Mouse (Mus musculus): ENCODE measurements around the gene Farp1. TPM values are rescaled to one million over a fixed set of nuclear protein-coding genes. Genes with fewer than 3 reads are reported as not detected.

Farp1 gene
- polyA plus RNA-seq, 1 experiment from 2014 or later, result 36.8 TPM

- Histone ChIP-seq H3K9ac (no peak overlapping the region), H3K27ac (ENCODE audit: low read depth) (peak overlapping the region; percentile 38; the same call in 1 of the 2 replicates), H3K27me3 (ENCODE audit: insufficient read depth, low read length) (no peaks in the 10 kb centered on the region), H3K36me3 (ENCODE audit: insufficient read depth) (peaks cover 53% of the 10 kb centered on the region), H3K4me1 (ENCODE audit: insufficient read depth) (no peaks in the 10 kb centered on the region), H3K4me2 (no peak overlapping the region), H3K4me3 (ENCODE audit: low read depth, low read length) (no peak overlapping the region), H3K9me3 (ENCODE audit: low read depth, low read length) (no peaks in the 10 kb centered on the region)
- 33% methylated on average over 4 of the region's 4 CpGs for WGBS
- no peak for TF ChIP-seq CTCF (IDR thresholded peaks at IDR 0.05; ENCODE audit: low read depth)
- DNase-seq (no peak), ATAC-seq (ENCODE audit: insufficient read depth) (no peak)
Observed at GRCm38 (mm10) chr14:121262606-121263005, 227.6 kb downstream of the Farp1 start.

- H3K9ac ChIP-seq, result no peak overlapping the region
- no peaks in the 10 kb centered on the region for H3K9me3 ChIP-seq (ENCODE audit: low read depth, low read length)
- H3K4me2 ChIP-seq, result no peak overlapping the region
- H3K27ac ChIP-seq (ENCODE audit: low read depth), result no peak overlapping the region
- WGBS, result 70% methylated on average over 2 of the region's 2 CpGs
- ATAC-seq (ENCODE audit: insufficient read depth), result no peak
- H3K36me3 ChIP-seq (ENCODE audit: insufficient read depth), result peaks cover 51% of the 10 kb centered on the region
- no peak overlapping the region for H3K4me3 ChIP-seq (ENCODE audit: low read depth, low read length)
- no peaks in the 10 kb centered on the region for H3K27me3 ChIP-seq (ENCODE audit: insufficient read depth, low read length)
- no peak for DNase-seq
- H3K4me1 ChIP-seq (ENCODE audit: insufficient read depth), result no peaks in the 10 kb centered on the region
- no peak for TF ChIP-seq CTCF (IDR thresholded peaks at IDR 0.05; ENCODE audit: low read depth)
Observed at GRCm38 (mm10) chr14:121263912-121264311, 228.9 kb downstream of the Farp1 start.

DNA sequence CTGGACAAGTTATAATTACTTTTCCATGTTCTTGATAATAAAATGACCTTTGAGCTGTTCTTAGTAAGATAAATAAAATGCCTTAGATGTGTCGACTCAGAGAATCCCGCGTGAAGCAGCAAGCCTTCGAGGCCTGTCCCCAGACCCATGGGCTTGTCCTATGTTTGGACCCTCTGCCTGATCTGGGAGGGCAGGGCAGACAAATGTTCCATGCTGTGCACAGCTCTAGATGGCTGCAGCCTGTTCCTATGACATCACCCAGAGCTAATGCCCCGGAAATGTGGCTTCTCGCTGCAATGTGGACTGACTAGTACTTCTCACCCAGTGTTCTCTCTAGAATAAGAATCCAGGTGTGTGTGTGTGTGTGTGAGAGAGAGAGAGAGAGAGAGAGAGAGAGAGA is 229.5 kb downstream of the Farp1 start:
- peaks cover 56% of the 10 kb centered on the region for H3K36me3 ChIP-seq (ENCODE audit: insufficient read depth)
- TF ChIP-seq CTCF (IDR thresholded peaks at IDR 0.05; ENCODE audit: low read depth), result no peak
- no peaks in the 10 kb centered on the region for H3K9me3 ChIP-seq (ENCODE audit: low read depth, low read length)
- H3K4me1 ChIP-seq (ENCODE audit: insufficient read depth), result no peaks in the 10 kb centered on the region
- no peak overlapping the region for H3K4me3 ChIP-seq (ENCODE audit: low read depth, low read length)
- no peak overlapping the region for H3K4me2 ChIP-seq
- DNase-seq (no peak), ATAC-seq (ENCODE audit: insufficient read depth) (no peak)
- H3K27ac ChIP-seq (ENCODE audit: low read depth), result no peak overlapping the region
- WGBS, result 48% methylated on average over 6 of the region's 6 CpGs
- no peak overlapping the region for H3K9ac ChIP-seq
- no peaks in the 10 kb centered on the region for H3K27me3 ChIP-seq (ENCODE audit: insufficient read depth, low read length)

- Histone ChIP-seq H3K4me2 (no peak overlapping the region), H3K9me3 (ENCODE audit: low read depth, low read length) (no peaks in the 10 kb centered on the region), H3K27me3 (ENCODE audit: insufficient read depth, low read length) (no peaks in the 10 kb centered on the region), H3K36me3 (ENCODE audit: insufficient read depth) (peaks cover 72% of the 10 kb centered on the region), H3K4me3 (ENCODE audit: low read depth, low read length) (no peak overlapping the region), H3K9ac (no peak overlapping the region), H3K4me1 (ENCODE audit: insufficient read depth) (no peaks in the 10 kb centered on the region), H3K27ac (ENCODE audit: low read depth) (no peak overlapping the region)
- DNase-seq (no peak), ATAC-seq (ENCODE audit: insufficient read depth) (no peak)
- TF ChIP-seq CTCF (IDR thresholded peaks at IDR 0.05; ENCODE audit: low read depth), result no peak
- 88% methylated on average over 8 of the region's 8 CpGs for WGBS
Observed at GRCm38 (mm10) chr14:121267801-121268200, 232.8 kb downstream of the Farp1 start.

DNA sequence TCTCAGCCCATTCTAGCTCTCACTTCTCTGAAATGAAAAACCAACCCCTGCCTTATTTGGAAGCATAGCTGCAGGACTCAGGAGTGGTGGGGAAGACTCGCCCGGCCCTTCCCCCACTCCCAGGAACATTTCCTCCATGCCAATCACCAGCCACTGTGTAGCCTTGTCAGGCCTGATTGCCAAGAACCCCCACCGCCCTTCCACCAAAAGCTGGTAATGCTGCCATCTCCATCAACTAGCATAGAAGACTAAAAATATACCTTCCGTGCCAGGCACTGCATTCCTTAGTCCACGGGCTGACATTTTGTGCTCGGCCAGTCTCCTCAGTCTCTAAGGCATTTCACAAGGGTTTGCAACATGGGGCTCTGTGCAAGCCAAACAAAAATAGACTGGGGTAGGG is 235.5 kb downstream of the Farp1 start:
- WGBS, result 69% methylated on average over 6 of the region's 6 CpGs
- no peaks in the 10 kb centered on the region for H3K9me3 ChIP-seq (ENCODE audit: low read depth, low read length)
- no peak overlapping the region for H3K4me2 ChIP-seq
- TF ChIP-seq CTCF (IDR thresholded peaks at IDR 0.05; ENCODE audit: low read depth), result no peak
- H3K27me3 ChIP-seq (ENCODE audit: insufficient read depth, low read length), result no peaks in the 10 kb centered on the region
- DNase-seq (no peak), ATAC-seq (ENCODE audit: insufficient read depth) (no peak)
- peaks cover 86% of the 10 kb centered on the region for H3K36me3 ChIP-seq (ENCODE audit: insufficient read depth)
- no peaks in the 10 kb centered on the region for H3K4me1 ChIP-seq (ENCODE audit: insufficient read depth)
- no peak overlapping the region for H3K4me3 ChIP-seq (ENCODE audit: low read depth, low read length)
- H3K27ac ChIP-seq (ENCODE audit: low read depth), result no peak overlapping the region
- H3K9ac ChIP-seq, result no peak overlapping the region

GRCm38 (mm10) chr14:121274985-121275384 is 240.0 kb downstream of the Farp1 start:
- no peak for TF ChIP-seq CTCF (IDR thresholded peaks at IDR 0.05; ENCODE audit: low read depth)
- Histone ChIP-seq H3K4me3 (ENCODE audit: low read depth, low read length) (no peak overlapping the region), H3K27ac (ENCODE audit: low read depth) (no peak overlapping the region), H3K4me2 (no peak overlapping the region), H3K27me3 (ENCODE audit: insufficient read depth, low read length) (no peaks in the 10 kb centered on the region), H3K9ac (no peak overlapping the region), H3K9me3 (ENCODE audit: low read depth, low read length) (no peaks in the 10 kb centered on the region), H3K36me3 (ENCODE audit: insufficient read depth) (peaks cover 92% of the 10 kb centered on the region), H3K4me1 (ENCODE audit: insufficient read depth) (no peaks in the 10 kb centered on the region)
- DNase-seq (peak; percentile 61), ATAC-seq (ENCODE audit: insufficient read depth) (no peak)
- 65% methylated on average over 12 of the region's 12 CpGs for WGBS

DNA sequence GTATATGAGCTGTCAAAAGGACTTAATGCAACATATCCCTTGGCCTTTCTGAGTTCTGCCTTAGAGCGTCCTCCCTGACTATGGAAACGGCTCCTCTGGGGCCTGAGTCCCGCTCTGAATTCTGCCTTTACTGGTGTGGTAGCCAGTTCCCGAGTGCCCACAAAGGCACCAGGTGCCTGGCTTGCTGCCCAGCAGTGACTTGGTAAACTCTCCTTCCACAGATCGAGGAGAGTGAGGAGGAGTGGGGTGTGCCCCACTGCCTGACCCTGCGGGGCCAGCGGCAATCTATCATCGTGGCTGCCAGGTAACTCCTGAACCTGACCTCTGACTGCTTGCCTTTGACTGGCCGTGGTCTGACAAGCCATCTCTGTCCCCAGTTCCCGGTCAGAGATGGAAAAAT is 241.0 kb downstream of the Farp1 start:
- Histone ChIP-seq H3K27me3 (ENCODE audit: insufficient read depth, low read length) (no peaks in the 10 kb centered on the region), H3K9ac (no peak overlapping the region), H3K4me1 (ENCODE audit: insufficient read depth) (no peaks in the 10 kb centered on the region), H3K36me3 (ENCODE audit: insufficient read depth) (peaks cover 93% of the 10 kb centered on the region), H3K4me3 (ENCODE audit: low read depth, low read length) (no peak overlapping the region), H3K27ac (ENCODE audit: low read depth) (no peak overlapping the region), H3K4me2 (no peak overlapping the region), H3K9me3 (ENCODE audit: low read depth, low read length) (no peaks in the 10 kb centered on the region)
- no peak for TF ChIP-seq CTCF (IDR thresholded peaks at IDR 0.05; ENCODE audit: low read depth)
- no peak for DNase-seq
- no peak for ATAC-seq (ENCODE audit: insufficient read depth)
- 63% methylated on average over 10 of the region's 10 CpGs for WGBS

DNA sequence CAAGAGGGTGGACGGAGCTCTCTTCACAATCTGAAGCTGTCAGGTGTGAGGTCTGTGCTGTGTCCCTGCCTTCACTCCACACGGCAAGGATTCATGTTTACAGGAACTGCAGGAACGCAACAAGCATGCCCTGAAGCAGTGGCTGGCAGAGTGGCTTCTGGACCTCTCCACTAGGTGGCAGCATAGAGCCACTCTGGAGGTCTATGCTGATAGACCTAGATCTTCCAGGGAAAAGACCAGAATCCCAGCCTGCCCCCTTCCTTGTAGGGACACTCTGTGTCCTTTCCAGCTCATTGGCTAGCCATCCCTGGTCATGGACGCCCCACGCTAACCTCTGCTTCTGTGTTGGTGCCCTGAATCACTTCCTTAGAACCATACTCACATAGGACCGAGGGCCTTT is 244.1 kb downstream of the Farp1 start:
- H3K4me2 ChIP-seq, result no peak overlapping the region
- ATAC-seq (ENCODE audit: insufficient read depth), result peak; percentile 72
- H3K27me3 ChIP-seq (ENCODE audit: insufficient read depth, low read length), result no peaks in the 10 kb centered on the region
- H3K4me3 ChIP-seq (ENCODE audit: low read depth, low read length), result no peak overlapping the region
- 24% methylated on average over 6 of the region's 6 CpGs for WGBS
- peak; percentile 95 for DNase-seq
- H3K9me3 ChIP-seq (ENCODE audit: low read depth, low read length), result no peaks in the 10 kb centered on the region
- peak; percentile 99 for TF ChIP-seq CTCF (IDR thresholded peaks at IDR 0.05; ENCODE audit: low read depth)
- H3K9ac ChIP-seq, result no peak overlapping the region
- H3K4me1 ChIP-seq (ENCODE audit: insufficient read depth), result no peaks in the 10 kb centered on the region
- H3K27ac ChIP-seq (ENCODE audit: low read depth), result no peak overlapping the region
- peaks cover 94% of the 10 kb centered on the region for H3K36me3 ChIP-seq (ENCODE audit: insufficient read depth)

Data from lung, embryonic 14.5 days (tissue).